Mouse (Mus musculus) neutrophil, adult 65 days (primary cell): ENCODE data around the gene Olfr135. TPM values are rescaled to one million over a fixed set of nuclear protein-coding genes. Genes with fewer than 3 reads are reported as not detected.

Experiments used
- total RNA-seq: library from RNA; stranded (reverse); gene quantifications from 2 replicates; pipeline ENCODE4 v1.2.4, GENCODE M21; 2023

The Olfr135 gene
- total RNA-seq: not detected in 2 replicates

DNA sequence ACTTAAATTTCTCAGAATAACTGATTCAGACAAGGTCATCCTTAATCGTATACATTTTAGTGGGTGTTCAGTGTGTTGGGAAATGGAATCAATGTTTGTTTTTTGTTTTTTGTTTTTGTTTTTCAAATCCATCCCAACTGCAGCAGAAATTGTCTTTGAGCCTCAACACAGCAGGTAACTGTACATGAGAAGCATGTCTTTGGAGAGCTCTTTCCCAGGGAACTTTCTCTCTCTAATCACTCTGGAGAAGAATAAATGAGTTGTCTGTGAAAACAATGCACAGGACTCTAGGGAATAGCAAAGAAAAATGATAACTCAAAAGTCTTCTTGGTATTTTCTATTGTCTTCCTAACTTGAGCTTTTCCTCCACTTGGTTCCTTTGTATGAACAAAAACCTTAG is at the start of gene Olfr135:
Gene Olfr135 (plus strand): TSS at position 301 of the 400 bp plus-strand sequence.

DNA sequence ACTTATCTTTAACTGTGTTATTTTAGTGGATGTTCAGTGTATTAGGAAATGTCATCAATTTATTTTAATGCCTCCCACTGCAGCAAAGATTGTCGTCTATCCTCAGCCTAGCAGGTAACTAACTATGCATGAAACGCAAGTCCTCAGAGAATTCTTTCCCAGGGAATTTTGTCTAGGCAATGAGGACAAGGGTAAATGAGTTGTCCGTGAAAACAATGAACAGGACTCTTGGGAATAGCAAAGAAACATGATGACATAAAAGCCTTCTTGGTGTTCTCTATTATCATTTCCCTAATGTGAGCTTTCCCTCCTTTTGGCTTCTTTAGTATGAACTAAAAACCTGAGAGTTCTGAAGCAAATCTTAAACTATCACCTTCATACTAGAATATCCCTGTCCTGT is 33.0 kb upstream of the Olfr135 start, which contains the start of gene Olfr134:
Gene Olfr134 (plus strand): TSS at position 301 of the 400 bp plus-strand sequence.

Other genes with a start within 250 kb of the Olfr135 start
- not detected in 2 replicates for gene Olfr129, start 144.3 kb upstream of the Olfr135 start, total RNA-seq
- not detected in 2 replicates for gene Olfr130, start 140.4 kb upstream of the Olfr135 start, total RNA-seq
- gene Olfr131, start 115.6 kb upstream of the Olfr135 start, total RNA-seq: not detected in 2 replicates
- not detected in 2 replicates for gene Olfr132, start 69.8 kb upstream of the Olfr135 start, total RNA-seq
- not detected in 2 replicates for gene Olfr133, start 59.1 kb upstream of the Olfr135 start, total RNA-seq
- not detected in 2 replicates for gene Olfr134, start 32.9 kb upstream of the Olfr135 start, total RNA-seq
- not detected in 2 replicates for gene Olfr138, start 56.7 kb downstream of the Olfr135 start, total RNA-seq
- not detected in 2 replicates for gene Olfr137, start 103.2 kb downstream of the Olfr135 start, total RNA-seq
- gene Olfr136, start 125.5 kb downstream of the Olfr135 start, total RNA-seq: not detected in 2 replicates
- not detected in 2 replicates for gene Esp36, start 215.8 kb downstream of the Olfr135 start, total RNA-seq